Comparison of ENCODE assay signal across 25 mouse cellular contexts in the genomic region with DNA sequence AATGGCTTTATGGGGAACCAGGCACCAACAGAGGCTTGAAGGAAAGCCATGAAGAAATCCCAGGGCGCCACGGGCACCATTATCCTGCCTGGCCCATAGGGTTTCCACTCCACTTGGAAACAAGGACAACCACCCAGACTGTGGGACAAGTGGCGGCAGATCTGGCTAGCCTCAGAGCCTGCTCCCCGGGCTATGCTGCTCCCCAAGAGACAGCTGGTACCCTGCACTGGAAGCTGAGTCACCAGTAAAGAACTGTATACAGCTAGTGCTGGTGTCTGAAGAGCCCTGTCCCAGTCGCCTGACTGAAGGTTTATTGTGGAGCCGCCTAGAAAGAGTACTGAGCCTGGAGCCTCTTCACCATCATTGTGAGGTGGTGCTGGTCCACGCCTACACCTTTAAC.
"Had no signal": no experiment of that assay in that cellular context is flagged by ENCODE, and none has a peak within 500 bp of the region (broad histone marks: within the 10 kb centered on the region; RNA-seq: fewer than 3 reads in every experiment).

No protein-coding gene starts in this region.

- H3K9ac ChIP-seq: heart, embryonic 12.5 days; hindbrain, embryonic 12.5 days; hindbrain, embryonic 14.5 days; intestine, embryonic 15.5 days; limb, embryonic 12.5 days had no signal

- H3K9me3 ChIP-seq: heart, embryonic 10.5 days; heart, embryonic 12.5 days; hindbrain, embryonic 10.5 days; hindbrain, embryonic 12.5 days; intestine, embryonic 15.5 days; limb, embryonic 12.5 days had no signal

- H3K4me3 ChIP-seq: gastrocnemius, adult 2 months; heart, embryonic 10.5 days; heart, embryonic 12.5 days; hindbrain, embryonic 10.5 days; hindbrain, embryonic 12.5 days; intestine, embryonic 15.5 days; limb, embryonic 12.5 days had no signal

- H3K27me3 ChIP-seq: intestine, embryonic 15.5 days had no signal

- DNase-seq: gastrocnemius, adult 2 months; gastrocnemius, postnatal 10 days; gastrocnemius, postnatal 25 days; heart, adult 11 months; heart, postnatal 10 days; heart, postnatal 4 days; kidney, adult 18-20 months; kidney, adult 8-10 months; kidney, postnatal 10 days; kidney, postnatal 25 days; kidney, postnatal 4 days; layer of hippocampus, adult 9-11 months; layer of hippocampus, postnatal 36 days; left cerebral cortex, postnatal 4 days; liver had no signal

- ATAC-seq: hindbrain, embryonic 16.5 days; inflammation-experienced regulatory T-cells, adult 6 months; intestine, embryonic 15.5 days; intestine, postnatal 0 days had no signal

- H3K4me2 ChIP-seq: heart, embryonic 12.5 days; hindbrain, embryonic 12.5 days; hindbrain, embryonic 14.5 days; intestine, embryonic 15.5 days; limb, embryonic 12.5 days had no signal

- H3K36me3 ChIP-seq: heart, embryonic 10.5 days; heart, embryonic 12.5 days; hindbrain, embryonic 10.5 days; hindbrain, embryonic 12.5 days; intestine, embryonic 15.5 days; limb, embryonic 12.5 days had no signal

- H3K27ac ChIP-seq: gastrocnemius, adult 2 months; heart, embryonic 10.5 days; hindbrain, embryonic 10.5 days; hindbrain, embryonic 12.5 days; hindbrain, embryonic 14.5 days; intestine, embryonic 15.5 days; limb, embryonic 12.5 days had no signal
